Mouse (Mus musculus) mouse embryonic stem cell (cell line): Measurements from ENCODE around the gene Cd44.

Experiments
- in situ Hi-C, 2 experiments: fragments of 300-500 bp; cut with MboI; formaldehyde crosslinking; loops; 1 replicate in 1 of 2; 3 replicates in 1 of 2; pipeline ENCODE4 v1.14.3; 2019 to 2020; ENCODE audit warnings: low sequenced_read_pairs in 2 of 2, low pct_unique_long_range_greater_than_20kb in 1 of 2, mixed read lengths in 1 of 2; ENCODE audit not compliant: unreplicated experiment in 1 of 2

The Cd44 gene

GRCm38 (mm10) chr2:102798149-102798548 lies 103.3 kb downstream of the Cd44 start:
- in situ Hi-C loops, result no loop called here

GRCm38 (mm10) chr2:102795034-102795433 lies 106.4 kb downstream of the Cd44 start:
- in situ Hi-C loops, result no loop called here

- in situ Hi-C loops, result no loop called here
These were observed 108.7 kb downstream of the Cd44 start for GRCm38 (mm10) chr2:102792804-102793203.

GRCm38 (mm10) chr2:102791641-102792040 lies 109.8 kb downstream of the Cd44 start:
- in situ Hi-C loops, result no loop called here

GRCm38 (mm10) chr2:102785696-102786095 lies 115.8 kb downstream of the Cd44 start:
- in situ Hi-C loops, result no loop called here

- in situ Hi-C loops, result no loop called here
These were observed 118.7 kb downstream of the Cd44 start for GRCm38 (mm10) chr2:102782751-102783150.

GRCm38 (mm10) chr2:102778208-102778607 lies 123.3 kb downstream of the Cd44 start:
- in situ Hi-C loops, result no loop called here

- in situ Hi-C loops, result no loop called here
These were observed 125.9 kb downstream of the Cd44 start for GRCm38 (mm10) chr2:102775561-102775960.

GRCm38 (mm10) chr2:102774700-102775099 lies 126.8 kb downstream of the Cd44 start:
- in situ Hi-C loops, result no loop called here

GRCm38 (mm10) chr2:102772276-102772675 lies 129.2 kb downstream of the Cd44 start:
- in situ Hi-C loops, result no loop called here

GRCm38 (mm10) chr2:102771304-102771703 lies 130.2 kb downstream of the Cd44 start:
- in situ Hi-C loops, result no loop called here

GRCm38 (mm10) chr2:102768267-102768666 lies 133.2 kb downstream of the Cd44 start:
- in situ Hi-C loops, result no loop called here

- in situ Hi-C loops, result no loop called here
These were observed 136.7 kb downstream of the Cd44 start for GRCm38 (mm10) chr2:102764602-102765374.

- in situ Hi-C loops, result no loop called here
These were observed 137.5 kb downstream of the Cd44 start for GRCm38 (mm10) chr2:102763991-102764390.

- in situ Hi-C loops, result no loop called here
These were observed 138.3 kb downstream of the Cd44 start for GRCm38 (mm10) chr2:102763176-102763575.
